Mouse (Mus musculus) heart, postnatal 0 days (tissue): ENCODE data around the gene Pim3. TPM values are rescaled to one million over a fixed set of nuclear protein-coding genes. Genes with fewer than 3 reads are reported as not detected.

Experiments used
- ATAC-seq: fragments of 200-750 bp; cut with Nextera tagmentation; 2 replicates; pipeline ENCODE4 v1.8.0; 2017; ENCODE audit warnings: low read depth, moderate number of reproducible peaks, moderate library complexity; ENCODE audit not compliant: insufficient read depth
- DNase-seq: peaks from one replicate; pipeline ENCODE4 v3.0.0-alpha.2; 2016; ENCODE audit warnings: low spot score
- H3K27ac ChIP-seq: fragments of 300-500 bp; sonication (generic); 2 replicates; pipeline ENCODE4 v1.5.1; 2014; ENCODE audit warnings: low read depth, mild to moderate bottlenecking
- H3K27me3 ChIP-seq: fragments of 300-500 bp; sonication (generic); 2 replicates; pipeline ENCODE4 v1.6.1; 2014; ENCODE audit warnings: low read length, mixed read lengths; ENCODE audit not compliant: control insufficient read depth, insufficient read depth
- H3K36me3 ChIP-seq: fragments of 300-500 bp; sonication (generic); replicated peaks from 2 replicates; pipeline ENCODE4 v1.6.1; 2014; ENCODE audit warnings: low read length, mixed read lengths; ENCODE audit not compliant: control insufficient read depth, insufficient read depth
- H3K4me1 ChIP-seq: fragments of 300-500 bp; sonication (generic); 2 replicates; pipeline ENCODE4 v1.6.1; 2014; ENCODE audit warnings: antibody characterized with exemption; ENCODE audit not compliant: control insufficient read depth, insufficient read depth
- H3K4me2 ChIP-seq: fragments of 300-500 bp; sonication (generic); 2 replicates; pipeline ENCODE4 v1.6.1; 2014; ENCODE audit warnings: low read depth, mild to moderate bottlenecking, low read length, moderate library complexity
- H3K4me3 ChIP-seq: fragments of 300-500 bp; sonication (generic); 2 replicates; pipeline ENCODE4 v1.5.1; 2014; ENCODE audit warnings: low read depth, low read length
- H3K9ac ChIP-seq: fragments of 300-500 bp; sonication (generic); replicated peaks from 2 replicates; pipeline ENCODE4 v1.6.1; 2014; ENCODE audit warnings: low read depth, low read length, mixed read lengths
- H3K9me3 ChIP-seq: fragments of 300-500 bp; sonication (generic); replicated peaks from 2 replicates; pipeline ENCODE4 v1.6.1; 2016; ENCODE audit warnings: low read length; ENCODE audit not compliant: control insufficient read depth
- CTCF ChIP-seq: IDR thresholded peaks from 2 replicates; pipeline ENCODE4 v1.5.1; 2016; ENCODE audit warnings: antibody characterized with exemption, control low read depth, low read depth
- EP300 ChIP-seq: IDR thresholded peaks from 2 replicates; pipeline ENCODE4 v1.6.1; 2016; ENCODE audit warnings: antibody characterized with exemption, low read depth
- WGBS: fragments of 180-500 bp; shearing (Covaris S2); extraction: QIAGEN DNeasy Blood & Tissue Kit; methylation state at CpG from one replicate; pipeline ENCODE4 v1.1.7; 2014; 5-methylcytosine and 5-hydroxymethylcytosine counted together
- polyA plus RNA-seq: library from polyadenylated mRNA; unstranded; fragments of >200 nt; fragmentation: Nextera tagmentation; extraction: Ambion mirVana; gene quantifications from 2 replicates; pipeline ENCODE4 v1.2.1, GENCODE M21; 2015
- total RNA-seq: library from RNA; depleted of rRNA; stranded (reverse); fragments of >200 nt; gene quantifications from 2 replicates; pipeline ENCODE4 v1.2.3, GENCODE M21; 2014; ENCODE audit warnings: low replicate concordance

The Pim3 gene
- total and polyA plus RNA-seq, 2 experiments from 2014 or later: 50.6 to 98.4 TPM

GRCm38 (mm10) chr15:88860781-88861180 lies 1.2 kb upstream of the Pim3 start:
- H3K27ac ChIP-seq: no peak overlapping the region; the same call in 1 of the 2 replicates
- ATAC-seq (no peak), DNase-seq (no peak)
- WGBS: 82% methylated on average over 3 of the region's 3 CpGs
- no peak overlapping the region for H3K9ac ChIP-seq
- no peak overlapping the region for H3K4me3 ChIP-seq
- peaks cover 17% of the 10 kb centered on the region for H3K36me3 ChIP-seq
- no peaks in the 10 kb centered on the region for H3K9me3 ChIP-seq
- TF ChIP-seq EP300: no peak
- TF ChIP-seq CTCF: no peak
- no peak overlapping the region for H3K4me2 ChIP-seq
- H3K27me3 ChIP-seq: no peaks in the 10 kb centered on the region
- peaks cover 29% of the 10 kb centered on the region for H3K4me1 ChIP-seq

GRCm38 (mm10) chr15:88862881-88863694 lies 1.1 kb downstream of the Pim3 start:
- H3K4me1 ChIP-seq: peaks cover 49% of the 10 kb centered on the region
- H3K27me3 ChIP-seq: no peaks in the 10 kb centered on the region
- peak overlapping the region; percentile 96 for H3K9ac ChIP-seq
- peak overlapping the region; percentile 97 for H3K27ac ChIP-seq
- peaks cover 26% of the 10 kb centered on the region for H3K36me3 ChIP-seq
- H3K4me2 ChIP-seq: peak overlapping the region; percentile 79
- TF ChIP-seq EP300 (no peak), CTCF (0 out of 2 replicates have a peak, but pooled peaks have one; percentile 0)
- DNase-seq (no peak), ATAC-seq (no peak)
- H3K9me3 ChIP-seq: no peaks in the 10 kb centered on the region
- under 1% methylated on average over 89 of the region's 98 CpGs for WGBS
- peak overlapping the region; percentile 97 for H3K4me3 ChIP-seq

GRCm38 (mm10) chr15:88863695-88864231 lies 1.8 kb downstream of the Pim3 start:
- peak overlapping the region; percentile 96 for H3K9ac ChIP-seq
- H3K36me3 ChIP-seq: peaks cover 26% of the 10 kb centered on the region
- no peaks in the 10 kb centered on the region for H3K27me3 ChIP-seq
- peak; percentile 70 for ATAC-seq
- peak overlapping the region; percentile 79 for H3K4me2 ChIP-seq
- peak; percentile 99 for DNase-seq
- TF ChIP-seq CTCF (no peak), EP300 (peak; percentile 83)
- peaks cover 54% of the 10 kb centered on the region for H3K4me1 ChIP-seq
- H3K27ac ChIP-seq: peak overlapping the region; percentile 97
- peak overlapping the region; percentile 97 for H3K4me3 ChIP-seq
- no peaks in the 10 kb centered on the region for H3K9me3 ChIP-seq
- 0% methylated on average over 29 of the region's 39 CpGs for WGBS

- Histone ChIP-seq H3K36me3 (peaks cover 26% of the 10 kb centered on the region), H3K4me2 (peak overlapping the region; percentile 79), H3K27ac (peak overlapping the region; percentile 97), H3K9me3 (no peaks in the 10 kb centered on the region), H3K4me1 (peaks cover 55% of the 10 kb centered on the region), H3K4me3 (peak overlapping the region; percentile 97), H3K27me3 (no peaks in the 10 kb centered on the region), H3K9ac (peak overlapping the region; percentile 96)
- WGBS: 19% methylated on average over 22 of the region's 22 CpGs
- ATAC-seq (no peak), DNase-seq (no peak)
- TF ChIP-seq CTCF (no peak), EP300 (0 out of 2 replicates have a peak, but pooled peaks have one; percentile 7)
Measured at GRCm38 (mm10) chr15:88864270-88865030, 2.5 kb downstream of the Pim3 start.

- H3K9me3 ChIP-seq: no peaks in the 10 kb centered on the region
- H3K9ac ChIP-seq: 0 out of 2 replicates have a peak overlapping the region, but pooled peaks have one; percentile 96
- H3K27ac ChIP-seq: peak overlapping the region; percentile 97
- 61% methylated on average over 14 of the region's 14 CpGs for WGBS
- peak overlapping the region; percentile 79 for H3K4me2 ChIP-seq
- DNase-seq (no peak), ATAC-seq (no peak)
- peaks cover 26% of the 10 kb centered on the region for H3K36me3 ChIP-seq
- peak overlapping the region; percentile 97 for H3K4me3 ChIP-seq
- peaks cover 56% of the 10 kb centered on the region for H3K4me1 ChIP-seq
- no peaks in the 10 kb centered on the region for H3K27me3 ChIP-seq
- no peak for TF ChIP-seq CTCF
- TF ChIP-seq EP300: no peak
Measured at GRCm38 (mm10) chr15:88865061-88865460, 3.1 kb downstream of the Pim3 start.
